Mouse (Mus musculus) stomach, postnatal 0 days (tissue): ENCODE measurements around the gene Oprm1.

ENCODE experiments used
- CTCF ChIP-seq: IDR thresholded peaks from 2 replicates; pipeline ENCODE4 v1.5.1; 2016; ENCODE audit warnings: antibody characterized with exemption, low read depth, mild to moderate bottlenecking, moderate library complexity
- EP300 ChIP-seq: optimal IDR thresholded peaks from 2 replicates; pipeline ENCODE3; 2016; ENCODE audit warnings: antibody characterized with exemption

- TF ChIP-seq CTCF (no peak), EP300 (no peak)
Observed at GRCm38 (mm10) chr10:7049901-7050300, 291.6 kb downstream of the Oprm1 start.
